Mouse (Mus musculus): ENCODE results near the gene Sirt6. TPM values are rescaled to one million over a fixed set of nuclear protein-coding genes. Genes with fewer than 3 reads are reported as not detected.

The Sirt6 gene
- polyA plus RNA-seq, 1 experiment = 81.9 TPM

DNA sequence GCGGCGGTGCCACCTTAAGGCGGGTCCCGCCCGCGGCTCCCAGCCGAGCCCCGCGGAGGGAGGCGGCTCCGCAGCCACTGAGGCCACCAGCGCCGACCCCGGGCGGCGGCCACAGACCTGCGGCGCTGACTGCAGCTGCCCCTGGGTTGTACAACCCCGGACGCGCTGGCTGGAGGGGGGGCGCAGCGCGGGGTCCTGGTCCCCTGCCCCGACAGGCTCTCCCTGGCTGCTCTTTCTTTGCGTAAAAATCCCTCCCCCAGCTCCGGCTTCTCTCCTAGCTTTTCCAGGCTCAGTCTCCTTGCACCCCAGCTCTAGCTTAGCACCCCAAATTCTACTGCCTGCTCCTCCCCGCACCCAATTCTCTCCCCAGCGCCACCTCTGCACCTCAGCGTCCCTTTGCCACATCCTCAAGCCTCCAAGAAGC lies 52.4 kb downstream of the Sirt6 start:
- Histone ChIP-seq H3K4me3 (ENCODE audit: control insufficient read depth, insufficient read depth, low read length) (peak overlapping the region; percentile 50), H3K27ac (ENCODE audit: control insufficient read depth, insufficient read depth, low read length) (no peak overlapping the region), H3K36me3 (ENCODE audit: control insufficient read depth, insufficient read depth, low read length) (no peaks in the 10 kb centered on the region), H3K4me1 (replicated peaks; ENCODE audit: control insufficient read depth, insufficient read depth, low read length) (peaks cover 50% of the 10 kb centered on the region), H3K27me3 (ENCODE audit: control insufficient read depth, insufficient read depth, low read length) (no peaks in the 10 kb centered on the region)
- DNase-seq = peak; percentile 47
- TF ChIP-seq CTCF (IDR thresholded peaks at IDR 0.05; ENCODE audit: borderline replicate concordance, control insufficient read depth, extremely low read depth, insufficient read depth, low read length, poor library complexity) (no peak), POLR2A (IDR thresholded peaks at IDR 0.05; ENCODE audit: control insufficient read depth, extremely low read depth, insufficient read depth, low read length, poor library complexity) (no peak)
- WGBS = under 1% methylated on average over 26 of the region's 30 CpGs

DNA sequence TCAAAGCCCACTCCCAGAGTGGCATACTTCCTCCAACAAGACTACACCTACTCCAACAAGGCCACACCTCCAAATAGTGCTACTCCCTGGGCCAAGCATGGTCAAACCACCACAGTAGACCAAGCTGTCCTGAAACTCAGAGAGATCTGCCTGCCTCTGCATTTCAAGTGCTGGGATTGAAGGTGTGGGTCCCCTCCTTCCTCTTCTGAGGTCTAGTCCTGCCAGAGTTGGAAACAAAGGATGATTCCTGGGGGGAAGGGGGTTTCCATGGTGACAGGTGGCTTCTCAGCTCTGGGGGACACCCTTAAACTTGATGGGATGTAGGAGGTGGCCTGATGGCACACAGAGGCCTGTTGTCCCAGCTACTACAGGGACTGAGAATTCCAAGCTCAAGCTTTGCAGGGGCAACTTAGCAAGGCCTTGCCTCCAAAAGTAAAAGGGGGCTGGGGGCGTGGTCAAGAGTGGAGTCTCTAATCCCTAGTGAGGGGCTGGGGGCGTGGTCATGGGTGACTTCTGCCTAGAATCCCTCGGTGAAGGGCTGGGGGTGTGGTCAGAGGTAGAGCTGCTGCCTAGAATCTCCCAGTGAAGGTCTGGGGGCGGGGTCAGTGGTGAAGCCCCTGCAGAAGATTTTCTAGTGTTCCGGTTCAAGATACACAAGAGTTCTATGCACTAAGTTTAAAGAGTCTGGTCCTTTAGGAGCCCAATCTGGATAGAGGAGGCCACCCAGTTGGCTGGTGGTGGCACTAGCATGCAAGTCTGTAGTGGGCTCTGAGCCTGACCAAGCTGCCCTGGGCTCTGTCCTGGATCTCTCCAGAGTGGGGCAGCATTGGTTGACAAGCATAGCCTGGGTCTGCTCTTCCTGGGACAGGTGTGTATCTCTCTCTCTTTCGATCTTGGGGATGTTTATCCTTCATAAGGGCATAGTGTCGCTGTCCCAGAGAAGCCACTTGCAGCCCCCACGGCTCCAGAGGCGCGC lies 53.2 kb downstream of the Sirt6 start, which contains the start of gene Tle2:
Tle2 (plus strand) TSS at position 481 of the 976 bp plus-strand sequence.
- Histone ChIP-seq H3K27ac (ENCODE audit: control insufficient read depth, insufficient read depth, low read length) (no peak within 1 kb of the TSS), H3K36me3 (ENCODE audit: control insufficient read depth, insufficient read depth, low read length) (no peaks in the 10 kb centered on the region), H3K4me3 (ENCODE audit: control insufficient read depth, insufficient read depth, low read length) (peak within 1 kb of the TSS; percentile 50), H3K27me3 (ENCODE audit: control insufficient read depth, insufficient read depth, low read length) (no peaks in the 10 kb centered on the region), H3K4me1 (replicated peaks; ENCODE audit: control insufficient read depth, insufficient read depth, low read length) (peaks cover 54% of the 10 kb centered on the region)
- no peak for TF ChIP-seq CTCF (IDR thresholded peaks at IDR 0.05; ENCODE audit: borderline replicate concordance, control insufficient read depth, extremely low read depth, insufficient read depth, low read length, poor library complexity)
- no peak for TF ChIP-seq POLR2A (IDR thresholded peaks at IDR 0.05; ENCODE audit: control insufficient read depth, extremely low read depth, insufficient read depth, low read length, poor library complexity)
- peak; percentile 33 for DNase-seq
- WGBS = 44% methylated on average over 10 of the region's 10 CpGs

DNA sequence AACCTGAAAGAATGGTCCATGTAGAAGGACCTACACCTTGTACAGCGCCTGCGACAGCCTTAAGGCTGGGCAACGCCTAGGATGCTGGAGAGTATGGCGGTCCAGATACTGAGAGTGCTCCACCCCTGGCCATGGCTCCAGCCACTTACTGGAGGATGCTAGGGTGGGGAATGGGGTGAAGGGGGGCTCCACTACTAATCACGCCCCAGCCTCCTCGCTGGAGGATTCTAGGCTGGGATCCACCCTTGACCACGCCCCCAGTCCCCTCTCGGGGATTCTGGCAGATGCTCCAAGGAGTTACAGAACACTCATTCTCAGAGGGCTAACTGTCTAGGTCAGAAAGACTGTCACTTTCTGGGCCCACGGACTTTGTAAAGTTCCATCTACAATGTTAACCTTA lies 54.6 kb downstream of the Sirt6 start:
- 88% methylated on average over 9 of the region's 9 CpGs for WGBS
- TF ChIP-seq POLR2A (IDR thresholded peaks at IDR 0.05; ENCODE audit: control insufficient read depth, extremely low read depth, insufficient read depth, low read length, poor library complexity) (no peak), CTCF (IDR thresholded peaks at IDR 0.05; ENCODE audit: borderline replicate concordance, control insufficient read depth, extremely low read depth, insufficient read depth, low read length, poor library complexity) (no peak)
- Histone ChIP-seq H3K36me3 (ENCODE audit: control insufficient read depth, insufficient read depth, low read length) (no peaks in the 10 kb centered on the region), H3K4me3 (ENCODE audit: control insufficient read depth, insufficient read depth, low read length) (no peak overlapping the region), H3K27me3 (ENCODE audit: control insufficient read depth, insufficient read depth, low read length) (no peaks in the 10 kb centered on the region), H3K27ac (ENCODE audit: control insufficient read depth, insufficient read depth, low read length) (no peak overlapping the region), H3K4me1 (replicated peaks; ENCODE audit: control insufficient read depth, insufficient read depth, low read length) (peaks cover 67% of the 10 kb centered on the region)
- DNase-seq = no peak

DNA sequence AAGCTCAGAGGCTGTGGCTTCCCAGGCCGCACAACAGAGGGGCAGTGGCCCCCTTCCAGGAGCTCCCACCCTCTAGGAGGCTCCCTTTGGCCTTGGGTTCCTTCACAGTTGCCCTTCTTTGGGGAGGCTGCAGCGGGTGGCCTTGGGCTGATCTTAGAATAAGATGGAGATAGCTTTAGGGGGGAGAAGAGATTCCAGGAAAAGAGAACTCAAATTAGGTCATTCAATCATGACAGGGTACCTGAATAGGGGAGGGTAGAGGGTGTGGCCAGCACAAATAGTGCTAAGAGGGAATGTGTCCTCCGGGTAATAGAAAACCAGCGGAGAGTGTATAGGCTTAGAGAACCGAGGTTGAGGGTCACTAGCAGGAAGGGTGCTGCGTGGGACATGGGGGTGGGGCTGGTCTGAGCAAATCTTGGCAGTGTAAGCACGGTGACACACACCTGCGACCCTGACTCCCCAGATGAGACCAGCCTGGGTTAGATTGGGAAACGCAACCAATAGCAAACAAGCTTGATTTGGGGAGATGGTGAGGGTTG lies 55.4 kb downstream of the Sirt6 start:
- WGBS = 51% methylated on average over 9 of the region's 9 CpGs
- H3K4me3 ChIP-seq (ENCODE audit: control insufficient read depth, insufficient read depth, low read length) = no peak overlapping the region; the same call in 1 of the 2 replicates
- no peaks in the 10 kb centered on the region for H3K36me3 ChIP-seq (ENCODE audit: control insufficient read depth, insufficient read depth, low read length)
- no peak overlapping the region for H3K27ac ChIP-seq (ENCODE audit: control insufficient read depth, insufficient read depth, low read length)
- peaks cover 74% of the 10 kb centered on the region for H3K4me1 ChIP-seq (replicated peaks; ENCODE audit: control insufficient read depth, insufficient read depth, low read length)
- DNase-seq = peak; percentile 30
- H3K27me3 ChIP-seq (ENCODE audit: control insufficient read depth, insufficient read depth, low read length) = no peaks in the 10 kb centered on the region
- TF ChIP-seq POLR2A (IDR thresholded peaks at IDR 0.05; ENCODE audit: control insufficient read depth, extremely low read depth, insufficient read depth, low read length, poor library complexity) = no peak
- TF ChIP-seq CTCF (IDR thresholded peaks at IDR 0.05; ENCODE audit: borderline replicate concordance, control insufficient read depth, extremely low read depth, insufficient read depth, low read length, poor library complexity) = no peak

Other genes with a start within 250 kb of the Sirt6 start
- gene Fzr1, start 249.3 kb downstream of the Sirt6 start, polyA plus RNA-seq (2012; rRNA removed) = 181 and 201 TPM in 2 replicates
- gene Dohh, start 243.4 kb downstream of the Sirt6 start, polyA plus RNA-seq (2012; rRNA removed) = 119 and 123 TPM in 2 replicates
- gene Gm48551, start 243.3 kb downstream of the Sirt6 start, polyA plus RNA-seq (2012; rRNA removed) = 4.1 and 5.3 TPM in 2 replicates
- gene Gm48552, start 238.8 kb downstream of the Sirt6 start, polyA plus RNA-seq (2012; rRNA removed) = 7.5 and 8.4 TPM in 2 replicates
- 49.7 and 51.1 TPM in 2 replicates for gene Smim24, start 234.7 kb downstream of the Sirt6 start, polyA plus RNA-seq (2012; rRNA removed)
- gene Nfic, start 172.2 kb downstream of the Sirt6 start, polyA plus RNA-seq (2012; rRNA removed) = 26.3 and 26.7 TPM in 2 replicates
- 4.3 and 5.1 TPM in 2 replicates for gene Celf5, start 145.1 kb downstream of the Sirt6 start, polyA plus RNA-seq (2012; rRNA removed)
- gene Ncln, start 131.4 kb downstream of the Sirt6 start, polyA plus RNA-seq (2012; rRNA removed) = 332 and 337 TPM in 2 replicates
- 84.3 and 87.2 TPM in 2 replicates for gene S1pr4, start 127.7 kb downstream of the Sirt6 start, polyA plus RNA-seq (2012; rRNA removed)
- 9.5 and 10.6 TPM in 2 replicates for gene Gna15, start 103.6 kb downstream of the Sirt6 start, polyA plus RNA-seq (2012; rRNA removed)
- gene Gna11, start 82.6 kb downstream of the Sirt6 start, polyA plus RNA-seq (2012; rRNA removed) = 73.1 and 81.0 TPM in 2 replicates
- gene Aes, start 68.3 kb downstream of the Sirt6 start, polyA plus RNA-seq (2012; rRNA removed) = 3,110 and 3,125 TPM in 2 replicates
- 100 and 115 TPM in 2 replicates for gene Tle2, start 53.2 kb downstream of the Sirt6 start, polyA plus RNA-seq (2012; rRNA removed)
- gene Tle6, start 26.7 kb downstream of the Sirt6 start, polyA plus RNA-seq (2012; rRNA removed) = 22.5 and 28.8 TPM in 2 replicates
- gene BC025920, start 21.5 kb downstream of the Sirt6 start, polyA plus RNA-seq (2012; rRNA removed) = 2.8 and 3.3 TPM in 2 replicates
- 16.3 and 19.1 TPM in 2 replicates for gene Ankrd24, start 743 bp upstream of the Sirt6 start, polyA plus RNA-seq (2012; rRNA removed)
- 0.75 and 0.94 TPM in 2 replicates for gene Gm10778, start 21.3 kb upstream of the Sirt6 start, polyA plus RNA-seq (2012; rRNA removed)
- 1.4 and 1.8 TPM in 2 replicates for gene Zfp433, start 77.0 kb upstream of the Sirt6 start, polyA plus RNA-seq (2012; rRNA removed)
- gene Gm3055, start 143.4 kb upstream of the Sirt6 start, polyA plus RNA-seq (2012; rRNA removed) = 0.22 and 0.24 TPM in 2 replicates
- not detected in 2 replicates for gene Gm4767, start 184.4 kb upstream of the Sirt6 start, polyA plus RNA-seq (2012; rRNA removed)
- 0.57 and 0.89 TPM in 2 replicates for gene Gm32687, start 236.1 kb upstream of the Sirt6 start, polyA plus RNA-seq (2012; rRNA removed)

Data from thymus, adult 2 months (tissue).